28 mouse cellular contexts compared by ENCODE assay signal in the genomic region with DNA sequence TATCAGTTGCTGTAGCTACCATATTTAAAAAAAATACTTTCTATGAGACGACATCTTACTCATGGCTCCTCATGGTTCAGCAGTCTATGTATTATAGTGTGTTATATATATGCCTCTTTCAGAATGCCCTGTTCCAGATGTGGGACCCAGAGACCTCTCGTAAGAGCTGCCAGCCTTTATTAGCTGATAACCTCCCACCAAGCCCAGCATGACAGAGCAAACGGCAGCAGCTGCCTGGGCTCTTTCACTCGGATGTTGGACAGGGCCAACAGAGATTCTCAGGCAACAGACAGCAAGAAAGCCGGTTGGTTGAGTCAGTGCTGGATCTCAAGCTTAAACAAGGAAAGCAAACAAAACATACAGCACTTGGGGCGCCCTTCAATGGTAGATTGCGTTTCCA. TPM values are rescaled to one million over a fixed set of nuclear protein-coding genes. Genes with fewer than 3 reads are reported as not detected.
"Had no signal": no experiment of that assay in that cellular context is flagged by ENCODE, and none has a peak within 500 bp of the region (broad histone marks: within the 10 kb centered on the region; RNA-seq: fewer than 3 reads in every experiment).

No protein-coding gene starts in this region.

- H3K9ac ChIP-seq: liver, embryonic 13.5 days; liver, embryonic 15.5 days; liver, postnatal 0 days; lung, embryonic 15.5 days; midbrain, embryonic 13.5 days; midbrain, embryonic 15.5 days; neural tube, embryonic 12.5 days had no signal

- H3K4me1 ChIP-seq: neural tube, embryonic 12.5 days had no signal

- H3K27ac ChIP-seq: liver, embryonic 13.5 days; liver, embryonic 15.5 days; macrophage; midbrain, embryonic 13.5 days; midbrain, embryonic 15.5 days; neural tube, embryonic 12.5 days had no signal

- H3K36me3 ChIP-seq: liver, embryonic 13.5 days; liver, embryonic 15.5 days; lung, embryonic 15.5 days; midbrain, embryonic 13.5 days; midbrain, embryonic 15.5 days; neural tube, embryonic 12.5 days had no signal

- H3K4me2 ChIP-seq: liver, embryonic 11.5 days; liver, embryonic 13.5 days; liver, embryonic 15.5 days; lung, embryonic 15.5 days; midbrain, embryonic 11.5 days; midbrain, embryonic 13.5 days; midbrain, embryonic 15.5 days; neural tube, embryonic 12.5 days had no signal

- DNase-seq: liver, embryonic 13.5 days; liver, postnatal 0 days; lung, postnatal 10 days; retina, postnatal 1 day; right cerebral cortex, adult 18-20 months; right cerebral cortex, postnatal 25 days; right cerebral cortex, postnatal 4 days; spleen, adult 18-20 months; thymus, adult 2 months; thymus, postnatal 25 days; thymus, postnatal 4 days had no signal

- H3K9me3 ChIP-seq: liver, embryonic 13.5 days; liver, embryonic 15.5 days; lung, embryonic 15.5 days; midbrain, embryonic 13.5 days; midbrain, embryonic 15.5 days; neural tube, embryonic 12.5 days had no signal

- H3K27me3 ChIP-seq: liver, embryonic 13.5 days; liver, embryonic 15.5 days; lung, embryonic 15.5 days; midbrain, embryonic 13.5 days; midbrain, embryonic 15.5 days; neural tube, embryonic 12.5 days had no signal

- ATAC-seq: liver, postnatal 0 days; midbrain, embryonic 13.5 days; midbrain, embryonic 15.5 days had no signal

- H3K4me3 ChIP-seq: liver, embryonic 13.5 days; liver, embryonic 15.5 days; lung, embryonic 15.5 days; midbrain, embryonic 13.5 days; midbrain, embryonic 15.5 days; neural tube, embryonic 12.5 days had no signal

RNA-seq across cellular contexts. Expression of a gene that starts 52.6 kb away (rescaled TPM):
- total RNA-seq: megakaryocyte, adult 5-6 weeks; midbrain, postnatal 0 days; monocyte, adult 5-6 weeks; neutrophil, adult 5-6 weeks had no signal
- polyA plus RNA-seq: liver, embryonic 11.5 days; liver, embryonic 13.5 days; liver, embryonic 15.5 days; liver, postnatal 0 days; lung, embryonic 15.5 days; macrophage; midbrain, embryonic 11.5 days; midbrain, embryonic 13.5 days; midbrain, embryonic 15.5 days; midbrain, postnatal 0 days; neural tube, embryonic 12.5 days; neural tube, embryonic 14.5 days; small intestine, adult 2 months; stomach, embryonic 14.5 days; stomach, embryonic 16.5 days; testis, adult 2 months had no signal
